In the genomic region with DNA sequence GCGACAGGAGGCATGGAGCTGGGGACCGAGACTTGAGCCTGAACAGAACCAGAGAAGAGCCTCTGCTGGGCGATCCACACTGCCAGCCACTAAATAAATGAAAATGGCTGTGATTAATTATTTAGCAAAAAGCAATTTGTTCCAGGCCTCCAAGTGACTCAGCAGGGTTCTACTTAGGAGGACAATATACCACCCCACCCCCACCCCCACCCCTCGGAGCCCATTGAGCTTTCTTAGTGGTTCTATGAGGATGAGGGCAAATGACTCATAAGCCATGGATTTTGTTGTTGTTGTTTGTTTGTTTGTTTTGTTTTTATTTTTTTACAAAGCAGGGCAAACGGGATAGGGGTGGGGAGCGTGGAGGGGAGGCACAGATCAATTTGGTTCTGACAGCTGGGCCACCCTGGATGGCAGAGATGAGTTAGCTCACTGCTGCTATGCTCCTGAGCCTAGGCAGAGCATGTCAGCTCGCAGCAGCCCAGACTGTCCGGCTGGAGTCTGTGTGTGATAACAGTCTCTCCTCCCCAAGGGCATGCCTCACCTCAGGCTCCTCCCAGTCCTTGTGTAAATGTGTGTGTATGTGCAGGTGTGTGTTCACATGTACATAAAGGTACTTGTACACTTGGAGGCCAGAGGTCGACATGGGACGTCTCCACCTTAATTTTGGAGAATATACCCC, we compare ENCODE assay signal across 13 mouse cellular contexts. TPM values are rescaled to one million over a fixed set of nuclear protein-coding genes. Genes with fewer than 3 reads are reported as not detected.
DNase-seq lines count a peak whose midpoint lies in the region; ATAC-seq and TF ChIP-seq lines count a peak whose summit lies in the region.
"Had no signal": no experiment of that assay in that cellular context is flagged by ENCODE, and none has a peak within 500 bp of the region (broad histone marks: within the 10 kb centered on the region; RNA-seq: fewer than 3 reads in every experiment).

No protein-coding gene starts in this region.

- H3K36me3 ChIP-seq in limb, embryonic 12.5 days: no peaks in the 10 kb centered on the region
- H3K36me3 ChIP-seq in limb, embryonic 10.5 days: no peaks in the 10 kb centered on the region
- H3K36me3 ChIP-seq in hindbrain, postnatal 0 days (ENCODE audit: insufficient read depth, low read length): no peaks in the 10 kb centered on the region
- no peaks in the 10 kb centered on the region for H3K36me3 ChIP-seq in neural tube, embryonic 14.5 days (ENCODE audit: control insufficient read depth, insufficient read depth, low read length)
- H3K36me3 ChIP-seq: forebrain, embryonic 12.5 days had no signal

- WGBS in limb, embryonic 12.5 days: 65% methylated on average over 10 of the region's 10 CpGs
- WGBS in limb, embryonic 10.5 days: 76% methylated on average over 10 of the region's 10 CpGs
- 54% methylated on average over 10 of the region's 10 CpGs for WGBS in hindbrain, postnatal 0 days
- 48% methylated on average over 10 of the region's 10 CpGs for WGBS in neural tube, embryonic 14.5 days

- H3K9ac ChIP-seq in limb, embryonic 12.5 days (replicated peaks): no peak overlapping the region
- H3K9ac ChIP-seq in hindbrain, postnatal 0 days (replicated peaks; ENCODE audit: low read length): no peak overlapping the region
- no peak overlapping the region for H3K9ac ChIP-seq in neural tube, embryonic 14.5 days (replicated peaks; ENCODE audit: low read depth, low read length)
- H3K9ac ChIP-seq: forebrain, embryonic 12.5 days had no signal

- ATAC-seq in limb, embryonic 12.5 days (ENCODE audit: insufficient number of reproducible peaks, insufficient read depth, low FRiP score, low TSS enrichment, low read depth): no peak
- ATAC-seq in hindbrain, postnatal 0 days: peak; percentile 40; the same call in 1 of the 2 replicates
- peak; percentile 71 for ATAC-seq in neural tube, embryonic 14.5 days (ENCODE audit: low read depth)
- no peak for ATAC-seq in CD4-positive, CD25-positive, alpha-beta regulatory T cell, adult 4 months

- H3K4me1 ChIP-seq in limb, embryonic 12.5 days (replicated peaks): peaks cover 42% of the 10 kb centered on the region
- H3K4me1 ChIP-seq in limb, embryonic 10.5 days: peaks cover 23% of the 10 kb centered on the region
- no peaks in the 10 kb centered on the region for H3K4me1 ChIP-seq in hindbrain, postnatal 0 days (ENCODE audit: insufficient read depth, low read length)
- peaks cover 4% of the 10 kb centered on the region; the same call in 1 of the 2 replicates for H3K4me1 ChIP-seq in neural tube, embryonic 14.5 days (ENCODE audit: control insufficient read depth, insufficient read depth, low read length)

- H3K4me2 ChIP-seq in limb, embryonic 12.5 days: no peak overlapping the region
- no peak overlapping the region for H3K4me2 ChIP-seq in hindbrain, postnatal 0 days (ENCODE audit: low read depth, low read length)
- H3K4me2 ChIP-seq in neural tube, embryonic 14.5 days (ENCODE audit: low read depth, low read length): no peak overlapping the region
- H3K4me2 ChIP-seq: forebrain, embryonic 12.5 days had no signal

- H3K27ac ChIP-seq in limb, embryonic 12.5 days: peak overlapping the region; percentile 53
- H3K27ac ChIP-seq in limb, embryonic 10.5 days: no peak overlapping the region
- H3K27ac ChIP-seq in hindbrain, postnatal 0 days: no peak overlapping the region
- H3K27ac ChIP-seq in neural tube, embryonic 14.5 days (ENCODE audit: low read depth, low read length): peak overlapping the region; percentile 30; the same call in 1 of the 2 replicates
- H3K27ac ChIP-seq: forebrain, embryonic 12.5 days; macrophage had no signal

- no peak for TF ChIP-seq CTCF in hindbrain, postnatal 0 days (IDR thresholded peaks at IDR 0.05; ENCODE audit: low read depth)

- no peaks in the 10 kb centered on the region for H3K27me3 ChIP-seq in limb, embryonic 12.5 days
- H3K27me3 ChIP-seq in limb, embryonic 10.5 days (ENCODE audit: low read depth, poor library complexity, severe bottlenecking): no peaks in the 10 kb centered on the region
- H3K27me3 ChIP-seq in hindbrain, postnatal 0 days (ENCODE audit: insufficient read depth, low read length): no peaks in the 10 kb centered on the region
- H3K27me3 ChIP-seq in neural tube, embryonic 14.5 days (ENCODE audit: control insufficient read depth, insufficient read depth, low read length): no peaks in the 10 kb centered on the region
- H3K27me3 ChIP-seq: forebrain, embryonic 12.5 days had no signal

- no peaks in the 10 kb centered on the region for H3K9me3 ChIP-seq in limb, embryonic 12.5 days
- no peaks in the 10 kb centered on the region for H3K9me3 ChIP-seq in limb, embryonic 10.5 days (replicated peaks)
- H3K9me3 ChIP-seq in hindbrain, postnatal 0 days (ENCODE audit: low read length): no peaks in the 10 kb centered on the region
- no peaks in the 10 kb centered on the region for H3K9me3 ChIP-seq in neural tube, embryonic 14.5 days (ENCODE audit: control insufficient read depth, low read length)
- H3K9me3 ChIP-seq: forebrain, embryonic 12.5 days had no signal

- no peak overlapping the region for H3K4me3 ChIP-seq in limb, embryonic 12.5 days (replicated peaks)
- H3K4me3 ChIP-seq in limb, embryonic 10.5 days: no peak overlapping the region
- H3K4me3 ChIP-seq in hindbrain, postnatal 0 days (ENCODE audit: low read length): no peak overlapping the region
- H3K4me3 ChIP-seq in neural tube, embryonic 14.5 days (ENCODE audit: low read depth, low read length): no peak overlapping the region
- H3K4me3 ChIP-seq: forebrain, embryonic 12.5 days had no signal

- DNase-seq in limb, embryonic 10.5 days (ENCODE audit: low spot score): no peak
- DNase-seq in brain, adult 2 months (ENCODE audit: low read depth, low spot score): peak; percentile 22
- DNase-seq in hindbrain, postnatal 0 days (ENCODE audit: low spot score): no peak
- no peak for DNase-seq in right cerebral cortex, postnatal 10 days (ENCODE audit: low spot score in 2 of 2)
- DNase-seq: adrenal gland, postnatal 14 days; cerebellum, adult 9-11 months; embryo, embryonic 11 days; right cerebral cortex, postnatal 4 days had no signal

RNA-seq across cellular contexts. Expression of a gene that starts 31.6 kb away (rescaled TPM):
- 6.5 and 7.8 TPM in 2 replicates for polyA plus RNA-seq in limb, embryonic 12.5 days (2016; fragmentation: Nextera tagmentation; extraction: Ambion mirVana)
- polyA plus RNA-seq in limb, embryonic 10.5 days (2016; fragmentation: Nextera tagmentation; extraction: Ambion mirVana): 6.9 and 7.8 TPM in 2 replicates
- 41.0 and 41.3 TPM in 2 replicates for total RNA-seq in hindbrain, postnatal 0 days (2014; rRNA removed)
- polyA plus RNA-seq in hindbrain, postnatal 0 days (2015; fragmentation: Nextera tagmentation; extraction: Ambion mirVana): 28.0 and 28.6 TPM in 2 replicates
- 26.1 and 32.1 TPM in 2 replicates for polyA plus RNA-seq in neural tube, embryonic 14.5 days (2014; fragmentation: Nextera tagmentation; extraction: Ambion mirVana)
- polyA plus RNA-seq in CD4-positive, CD25-positive, alpha-beta regulatory T cell, adult 4 months (2017; shearing (Covaris generic)): 10 to 100 TPM; 25.1 to 27.5 TPM

Comparison
In these comparisons a context has a peak if more than half of its experiments do, and no peak if none do; other contexts are left out.
1. H3K27ac ChIP-seq: peak in limb, embryonic 12.5 days (single experiment) and neural tube, embryonic 14.5 days (single experiment); none in limb, embryonic 10.5 days (single experiment) and hindbrain, postnatal 0 days (single experiment).
2. ATAC-seq: peak in hindbrain, postnatal 0 days (single experiment) and neural tube, embryonic 14.5 days (single experiment); none in limb, embryonic 12.5 days (single experiment) and CD4-positive, CD25-positive, alpha-beta regulatory T cell, adult 4 months (single experiment).